Mouse (Mus musculus) embryonic facial prominence, embryonic 10.5 days (tissue): ENCODE measurements at regions not wholly inside any gene's neighbourhood (a gene's known extent, or its start where the extent isn't known, plus 50 kb on each side); places are given as distances from the start of the nearest gene placed in this dataset.

ENCODE experiments used
- DNase-seq: peaks from one replicate; pipeline ENCODE4 v3.0.0-alpha.2; 2017; ENCODE audit warnings: low spot score
- H3K27ac ChIP-seq: fragments of 300-500 bp; sonication (generic); replicated peaks from 2 replicates; pipeline ENCODE4 v1.5.1; 2016; ENCODE audit warnings: mild to moderate bottlenecking
- H3K27me3 ChIP-seq: fragments of 300-500 bp; sonication (generic); replicated peaks from 2 replicates; pipeline ENCODE4 v1.6.1; 2016; ENCODE audit warnings: low read depth, mild to moderate bottlenecking; ENCODE audit not compliant: poor library complexity, severe bottlenecking
- H3K36me3 ChIP-seq: fragments of 300-500 bp; sonication (generic); replicated peaks from 2 replicates; pipeline ENCODE4 v1.6.1; 2016; ENCODE audit warnings: mild to moderate bottlenecking, moderate library complexity
- H3K4me1 ChIP-seq: fragments of 300-500 bp; sonication (generic); 2 replicates; pipeline ENCODE4 v1.6.1; 2016
- H3K4me3 ChIP-seq: fragments of 300-500 bp; sonication (generic); 2 replicates; pipeline ENCODE4 v1.5.1; 2016; ENCODE audit warnings: mild to moderate bottlenecking, moderate library complexity
- H3K9me3 ChIP-seq: fragments of 300-500 bp; sonication (generic); 2 replicates; pipeline ENCODE4 v1.6.1; 2016; ENCODE audit warnings: mild to moderate bottlenecking
- WGBS: fragments of 180-500 bp; shearing (Covaris S2); methylation state at CpG from one replicate; pipeline ENCODE4 v1.1.7; 2016; 5-methylcytosine and 5-hydroxymethylcytosine counted together

- no peak overlapping the region for H3K27ac ChIP-seq
- H3K4me1 ChIP-seq = peaks cover 8% of the 10 kb centered on the region; the same call in 1 of the 2 replicates
- WGBS = 17% methylated on average over 13 of the region's 13 CpGs
- H3K9me3 ChIP-seq = no peaks in the 10 kb centered on the region
- no peaks in the 10 kb centered on the region for H3K36me3 ChIP-seq
- DNase-seq = peak; percentile 82
- no peak overlapping the region for H3K4me3 ChIP-seq
- no peaks in the 10 kb centered on the region for H3K27me3 ChIP-seq
These were observed 54.0 kb upstream of the Ets2 start for GRCm38 (mm10) chr16:95647854-95648253.

GRCm38 (mm10) chr16:95642784-95643590 is 56.6 kb upstream of the Erg start:
- H3K27ac ChIP-seq = no peak overlapping the region
- DNase-seq = no peak
- no peaks in the 10 kb centered on the region for H3K9me3 ChIP-seq
- H3K27me3 ChIP-seq = no peaks in the 10 kb centered on the region
- WGBS = 81% methylated on average over 15 of the region's 15 CpGs
- H3K36me3 ChIP-seq = no peaks in the 10 kb centered on the region
- H3K4me1 ChIP-seq = peaks cover 8% of the 10 kb centered on the region
- no peak overlapping the region for H3K4me3 ChIP-seq

GRCm38 (mm10) chr16:95640670-95641069 is 54.3 kb upstream of the Erg start:
- H3K27me3 ChIP-seq = no peaks in the 10 kb centered on the region
- H3K27ac ChIP-seq = no peak overlapping the region
- no peak overlapping the region for H3K4me3 ChIP-seq
- WGBS = 94% methylated on average over 3 of the region's 3 CpGs
- peaks cover 5% of the 10 kb centered on the region for H3K4me1 ChIP-seq
- no peaks in the 10 kb centered on the region for H3K9me3 ChIP-seq
- H3K36me3 ChIP-seq = no peaks in the 10 kb centered on the region
- DNase-seq = no peak

- peaks cover 5% of the 10 kb centered on the region for H3K4me1 ChIP-seq
- no peaks in the 10 kb centered on the region for H3K27me3 ChIP-seq
- no peak overlapping the region for H3K4me3 ChIP-seq
- DNase-seq = no peak
- H3K9me3 ChIP-seq = no peaks in the 10 kb centered on the region
- H3K27ac ChIP-seq = no peak overlapping the region
- WGBS = 91% methylated on average over 3 of the region's 3 CpGs
- no peaks in the 10 kb centered on the region for H3K36me3 ChIP-seq
These were observed 53.3 kb upstream of the Erg start for GRCm38 (mm10) chr16:95639677-95640076.

GRCm38 (mm10) chr16:95637850-95638249 is 51.5 kb upstream of the Erg start:
- Histone ChIP-seq H3K4me1 (peaks cover 5% of the 10 kb centered on the region), H3K27me3 (no peaks in the 10 kb centered on the region), H3K4me3 (no peak overlapping the region), H3K36me3 (no peaks in the 10 kb centered on the region), H3K27ac (no peak overlapping the region), H3K9me3 (no peaks in the 10 kb centered on the region)
- DNase-seq = no peak
- 74% methylated on average over 7 of the region's 7 CpGs for whole genome bisulfite sequencing

- Histone ChIP-seq H3K4me3 (no peak overlapping the region), H3K9me3 (no peaks in the 10 kb centered on the region), H3K27ac (no peak overlapping the region), H3K27me3 (no peaks in the 10 kb centered on the region), H3K36me3 (no peaks in the 10 kb centered on the region), H3K4me1 (peaks cover 5% of the 10 kb centered on the region)
- WGBS = 81% methylated on average over 7 of the region's 7 CpGs
- no peak for DNase-seq
These were observed 50.2 kb upstream of the Erg start for GRCm38 (mm10) chr16:95636615-95637014.
